Mouse (Mus musculus) telencephalon, adult 2 months (tissue): ENCODE measurements around the gene Ykt6.
"Not testable (repeated sequence)": the region's sequence is repeated elsewhere in the genome, so short reads cannot be mapped to it uniquely, and the experiment has no call there.

Experiments
- DNase-seq: peaks from one replicate; pipeline ENCODE4 v3.0.0-alpha.2; 2011; ENCODE audit warnings: low read depth, low spot score

Ykt6 gene

GRCm38 (mm10) chr11:5990910-5991309, 35.4 kb downstream of the Ykt6 start:
- DNase-seq, result no peak

DNA sequence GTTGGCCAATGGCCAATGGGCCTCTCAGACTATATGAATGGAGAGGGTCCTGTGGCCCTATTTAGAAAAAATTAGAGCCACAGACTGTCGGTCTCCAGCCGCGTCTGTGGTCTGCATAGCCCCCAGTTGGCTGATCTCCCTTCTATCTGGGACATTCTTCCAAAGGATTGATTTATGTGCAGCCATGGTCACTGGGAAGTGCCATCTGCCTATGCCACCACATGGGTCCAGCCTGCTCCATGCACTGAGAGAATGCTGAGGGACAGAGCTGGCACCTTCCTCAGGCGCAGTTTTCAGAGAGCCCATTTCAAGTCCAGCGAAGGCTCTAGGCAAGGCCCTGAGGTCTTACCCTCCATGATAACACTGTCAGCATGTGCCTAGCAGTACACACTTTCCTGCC, 38.7 kb downstream of the Ykt6 start:
- DNase-seq, result no peak

DNA sequence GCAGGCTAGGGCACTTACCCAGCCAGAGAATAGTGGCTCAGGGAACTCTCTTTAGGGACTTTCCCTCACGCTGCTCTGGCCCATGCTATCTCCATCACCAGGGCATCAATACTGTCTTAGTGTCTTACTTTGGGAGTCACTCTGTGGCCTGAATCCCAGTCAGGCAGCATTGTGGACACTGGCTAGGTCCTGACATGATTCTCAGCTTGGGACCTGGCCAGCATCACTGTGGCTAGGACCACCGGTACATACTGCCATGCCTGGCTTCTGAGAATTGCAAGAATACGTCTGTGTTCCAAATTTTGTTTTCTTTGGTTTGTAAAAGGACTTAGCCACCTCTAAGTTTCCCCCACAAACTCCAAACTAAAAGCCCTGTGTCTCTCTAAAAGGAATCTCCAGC, 39.4 kb downstream of the Ykt6 start:
- no peak for DNase-seq

GRCm38 (mm10) chr11:5995989-5996388, 40.5 kb downstream of the Ykt6 start:
- no peak for DNase-seq

GRCm38 (mm10) chr11:5998472-5998871, 43.0 kb downstream of the Ykt6 start:
- DNase-seq, result no peak

- DNase-seq, result peak; percentile 97
Observed at GRCm38 (mm10) chr11:5999832-6000771, 44.6 kb downstream of the Ykt6 start.

GRCm38 (mm10) chr11:6000961-6001682, 45.6 kb downstream of the Ykt6 start:
- DNase-seq, result no peak

DNA sequence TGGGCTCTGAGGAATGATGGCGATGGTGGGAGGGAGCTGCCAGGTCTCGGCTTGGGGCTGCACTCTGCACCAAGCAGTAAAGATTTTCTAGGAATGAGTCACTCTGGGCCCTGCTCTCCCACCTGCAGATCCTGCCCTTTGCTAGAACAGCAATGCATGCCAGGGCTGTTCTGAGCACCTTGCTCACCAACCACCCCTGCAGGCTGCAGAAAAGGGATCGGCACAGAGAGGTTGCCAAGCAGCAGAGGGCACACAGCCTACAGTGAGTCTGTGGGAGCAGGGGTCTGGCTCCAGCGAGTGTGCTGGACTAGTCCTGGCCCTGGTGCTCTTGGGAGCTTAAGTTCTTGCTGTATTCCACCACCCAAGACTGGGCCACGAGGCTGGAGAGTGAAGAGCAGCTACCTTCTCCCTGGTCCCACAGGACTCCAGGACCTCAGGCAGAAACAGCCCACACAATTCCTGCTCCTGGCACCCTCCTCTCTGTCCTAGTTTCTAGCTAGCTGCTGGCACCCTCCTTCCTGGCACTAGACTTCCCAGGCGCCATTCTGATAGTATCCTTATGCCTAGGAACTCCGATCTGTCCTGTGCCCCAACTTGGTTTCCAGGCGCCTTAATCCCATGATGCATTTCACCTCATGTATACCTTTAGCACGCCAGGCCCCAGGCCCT, 46.6 kb downstream of the Ykt6 start:
- no peak for DNase-seq

- DNase-seq, result no peak
Observed at GRCm38 (mm10) chr11:6003046-6003639, 47.6 kb downstream of the Ykt6 start.

DNA sequence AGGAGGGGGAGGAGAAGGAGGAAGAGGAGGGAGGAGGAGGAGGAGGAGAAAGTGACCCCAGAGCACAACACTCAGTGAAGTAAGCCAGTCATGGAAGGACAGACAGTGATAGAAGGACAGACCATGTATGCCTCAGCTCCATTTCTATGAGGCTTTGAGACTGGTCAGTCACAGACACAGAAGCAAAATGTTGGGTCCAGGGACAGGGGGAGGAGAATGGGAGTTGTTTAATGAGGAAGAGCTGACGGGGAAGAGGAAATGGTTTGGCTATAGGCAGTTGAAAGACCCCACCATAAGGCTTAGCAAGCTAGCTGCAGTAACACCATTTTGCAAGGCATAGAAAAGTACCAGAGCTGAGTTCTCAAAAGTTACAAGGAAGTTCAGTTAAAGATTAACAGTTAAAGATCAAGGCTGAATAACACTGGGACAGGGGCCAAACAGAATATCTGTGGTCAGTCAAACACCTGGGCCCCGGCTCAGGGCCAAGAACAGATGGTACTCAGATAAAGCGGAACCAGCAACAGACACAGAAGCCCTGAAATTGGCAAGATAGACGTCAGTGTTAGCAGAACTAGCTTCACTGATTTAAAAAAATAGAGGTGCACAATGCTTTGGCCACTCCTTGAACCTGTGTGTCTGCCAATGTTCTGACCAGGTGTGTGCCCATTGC, 50.0 kb downstream of the Ykt6 start:
- not testable (repeated sequence) for DNase-seq

DNA sequence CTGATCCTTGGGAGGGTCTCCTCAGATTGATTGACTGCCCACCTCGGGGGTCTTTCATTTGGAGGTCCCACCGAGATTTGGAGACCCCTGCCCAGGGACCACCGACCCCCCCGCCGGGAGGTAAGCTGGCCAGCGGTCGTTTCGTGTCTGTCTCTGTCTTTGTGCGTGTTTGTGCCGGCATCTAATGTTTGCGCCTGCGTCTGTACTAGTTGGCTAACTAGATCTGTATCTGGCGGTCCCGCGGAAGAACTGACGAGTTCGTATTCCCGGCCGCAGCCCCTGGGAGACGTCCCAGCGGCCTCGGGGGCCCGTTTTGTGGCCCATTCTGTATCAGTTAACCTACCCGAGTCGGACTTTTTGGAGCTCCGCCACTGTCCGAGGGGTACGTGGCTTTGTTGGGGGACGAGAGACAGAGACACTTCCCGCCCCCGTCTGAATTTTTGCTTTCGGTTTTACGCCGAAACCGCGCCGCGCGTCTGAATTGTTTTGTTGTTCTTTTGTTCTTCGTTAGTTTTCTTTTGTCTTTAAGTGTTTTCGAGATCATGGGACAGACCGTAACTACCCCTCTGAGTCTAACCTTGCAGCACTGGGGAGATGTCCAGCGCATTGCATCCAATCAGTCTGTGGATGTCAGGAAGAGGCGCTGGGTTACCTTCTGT, 51.0 kb downstream of the Ykt6 start:
- DNase-seq, result not testable (repeated sequence)

- not testable (repeated sequence) for DNase-seq
Observed at GRCm38 (mm10) chr11:6007010-6007778, 51.7 kb downstream of the Ykt6 start.

DNA sequence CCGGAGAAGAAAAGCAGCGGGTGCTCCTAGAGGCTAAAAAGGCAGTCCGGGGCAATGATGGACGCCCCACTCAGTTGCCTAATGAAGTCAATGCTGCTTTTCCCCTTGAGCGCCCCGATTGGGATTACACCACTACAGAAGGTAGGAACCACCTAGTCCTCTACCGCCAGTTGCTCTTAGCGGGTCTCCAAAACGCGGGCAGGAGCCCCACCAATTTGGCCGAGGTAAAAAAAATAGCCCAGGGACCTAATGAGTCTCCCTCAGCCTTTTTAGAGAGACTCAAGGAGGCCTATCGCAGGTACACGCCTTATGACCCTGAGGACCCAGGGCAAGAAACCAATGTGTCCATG, 52.3 kb downstream of the Ykt6 start:
- DNase-seq, result not testable (repeated sequence)

DNA sequence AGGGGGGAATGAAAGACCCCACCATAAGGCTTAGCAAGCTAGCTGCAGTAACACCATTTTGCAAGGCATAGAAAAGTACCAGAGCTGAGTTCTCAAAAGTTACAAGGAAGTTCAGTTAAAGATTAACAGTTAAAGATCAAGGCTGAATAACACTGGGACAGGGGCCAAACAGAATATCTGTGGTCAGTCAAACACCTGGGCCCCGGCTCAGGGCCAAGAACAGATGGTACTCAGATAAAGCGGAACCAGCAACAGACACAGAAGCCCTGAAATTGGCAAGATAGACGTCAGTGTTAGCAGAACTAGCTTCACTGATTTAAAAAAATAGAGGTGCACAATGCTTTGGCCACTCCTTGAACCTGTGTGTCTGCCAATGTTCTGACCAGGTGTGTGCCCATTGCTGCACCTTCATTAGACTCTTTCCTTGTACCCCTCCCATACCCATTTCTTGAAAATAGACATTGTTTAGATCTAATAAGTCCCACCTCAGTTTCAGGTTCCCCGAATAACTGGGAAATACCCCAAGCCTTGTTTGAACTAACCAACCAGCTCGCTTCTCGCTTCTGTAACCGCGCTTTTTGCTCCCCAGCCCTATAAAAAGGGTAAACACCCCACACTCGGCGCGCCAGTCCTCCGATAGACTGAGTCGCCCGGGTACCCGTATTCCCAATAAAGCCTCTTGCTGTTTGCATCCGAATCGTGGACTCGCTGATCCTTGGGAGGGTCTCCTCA, 55.4 kb downstream of the Ykt6 start:
- DNase-seq, result not testable (repeated sequence)

DNA sequence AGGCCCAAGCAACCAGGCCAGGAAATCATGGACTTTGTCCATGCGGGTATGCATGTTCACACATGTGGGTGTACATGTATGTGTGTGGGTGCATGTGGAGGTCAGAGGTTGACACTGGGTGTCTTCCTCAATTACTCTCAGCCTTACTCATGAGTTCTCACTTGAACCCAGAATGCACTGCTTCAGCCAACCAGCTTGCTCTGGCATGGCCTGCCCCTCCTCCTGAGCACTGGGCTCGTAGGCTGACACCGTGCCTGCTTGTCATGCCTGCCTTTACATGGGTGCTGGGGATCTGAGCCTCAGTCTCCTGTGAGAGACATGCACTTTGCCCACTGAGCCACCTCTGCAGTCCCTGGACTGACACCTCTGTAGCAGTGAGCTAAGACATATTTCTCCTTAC, 56.4 kb downstream of the Ykt6 start:
- no peak for DNase-seq

- DNase-seq, result no peak
Observed at GRCm38 (mm10) chr11:6013359-6013758, 57.9 kb downstream of the Ykt6 start.

GRCm38 (mm10) chr11:6015011-6015431, 59.5 kb downstream of the Ykt6 start:
- no peak for DNase-seq

DNA sequence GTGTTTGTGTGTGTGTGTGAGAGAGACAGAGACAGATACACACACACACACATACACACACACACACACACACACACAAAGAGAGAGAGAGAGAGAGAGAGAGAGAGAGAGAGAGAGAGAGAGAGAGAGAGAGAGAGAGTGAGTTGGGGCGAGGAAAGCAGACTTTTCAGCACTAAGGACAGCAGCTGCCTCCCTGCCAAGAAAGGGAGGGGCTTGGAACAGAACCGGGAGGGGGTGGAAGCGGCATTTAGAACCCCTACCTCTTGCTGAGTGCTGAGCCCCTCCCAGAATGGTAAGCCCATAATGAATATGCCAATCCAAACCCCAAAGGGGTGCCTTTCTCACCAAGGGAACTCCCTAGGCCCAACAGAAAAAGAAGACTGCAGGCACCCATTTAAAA, 60.9 kb downstream of the Ykt6 start:
- no peak for DNase-seq

GRCm38 (mm10) chr11:6016797-6017395, 61.4 kb downstream of the Ykt6 start:
- no peak for DNase-seq
